Mouse (Mus musculus) gastrocnemius, postnatal 4 days (tissue): ENCODE measurements around the gene Phactr3. TPM values are rescaled to one million over a fixed set of nuclear protein-coding genes. Genes with fewer than 3 reads are reported as not detected.
A peak's percentile ranks its signal among the peaks of the same experiment; 100 is the strongest.
"Not testable (repeated sequence)": the region's sequence is repeated elsewhere in the genome, so short reads cannot be mapped to it uniquely, and the experiment has no call there.

Experiments
- DNase-seq, 2 experiments: peaks; one replicate each; pipeline ENCODE4 v3.0.0; 2021 to 2022; ENCODE audit warnings: low spot score in 2 of 2, mixed read lengths in 2 of 2
- total RNA-seq, 2 experiments: library from RNA; stranded (reverse); gene quantifications; 2 replicates each; pipeline ENCODE4 v1.2.3; 2021

The Phactr3 gene
- total RNA-seq, 2 experiments from 2014 or later, result 0.17 to 0.29 TPM

DNA sequence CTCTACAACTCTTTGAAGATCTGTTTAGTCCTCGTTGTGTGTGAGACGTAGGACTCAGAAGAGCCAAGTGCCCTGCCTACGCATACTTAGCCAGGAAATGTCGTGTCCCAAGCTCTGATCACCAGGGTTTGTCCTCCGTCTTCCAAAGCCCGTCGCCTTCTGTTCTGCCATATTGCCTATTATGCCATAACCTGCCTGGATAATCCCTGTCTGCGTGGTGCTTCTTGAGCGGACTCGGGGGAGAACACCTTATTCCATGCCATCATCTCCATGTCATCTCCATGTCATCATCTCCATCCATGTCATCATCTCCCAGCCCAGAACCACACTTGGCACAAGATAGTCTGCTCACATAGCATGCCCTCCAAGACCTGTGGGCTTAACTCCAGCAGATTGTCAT is 207.3 kb downstream of the Phactr3 start:
- no peak for DNase-seq

DNA sequence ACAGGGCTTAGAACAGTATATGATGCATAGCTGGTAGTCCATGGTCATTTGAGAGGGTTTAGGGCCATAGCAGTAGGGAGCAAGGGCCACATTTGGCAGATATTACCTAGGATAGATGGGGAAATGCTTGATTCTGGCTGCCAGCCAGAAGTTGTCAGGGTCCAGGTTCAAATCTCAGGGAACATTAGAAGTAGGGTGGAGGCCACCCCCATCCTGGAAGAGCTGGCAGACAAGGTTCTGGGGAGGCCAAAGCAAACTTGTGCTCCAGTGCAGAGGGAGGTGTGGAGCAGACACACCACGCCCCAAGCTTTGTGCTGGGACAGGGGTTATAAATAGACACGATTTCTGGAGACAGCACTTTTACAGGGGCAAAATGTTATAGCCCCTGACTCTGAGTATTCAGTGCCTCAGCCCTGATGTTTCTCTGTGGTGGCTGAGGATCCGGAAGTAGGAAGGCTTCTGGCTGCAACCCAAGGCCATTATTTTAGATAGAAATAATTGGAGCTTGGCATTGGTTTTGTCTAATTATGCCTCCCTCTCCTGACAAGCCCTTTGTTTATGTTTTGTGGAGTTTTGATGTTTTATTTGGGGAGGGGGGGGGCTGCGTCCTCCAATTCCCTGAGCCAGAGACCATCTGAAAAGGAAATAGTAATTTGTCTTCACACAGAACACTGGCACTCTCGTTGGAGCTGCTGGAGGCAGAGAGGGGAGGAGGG is 208.1 kb downstream of the Phactr3 start:
- DNase-seq, result peak in 1 of 2 experiments; percentile 4

DNA sequence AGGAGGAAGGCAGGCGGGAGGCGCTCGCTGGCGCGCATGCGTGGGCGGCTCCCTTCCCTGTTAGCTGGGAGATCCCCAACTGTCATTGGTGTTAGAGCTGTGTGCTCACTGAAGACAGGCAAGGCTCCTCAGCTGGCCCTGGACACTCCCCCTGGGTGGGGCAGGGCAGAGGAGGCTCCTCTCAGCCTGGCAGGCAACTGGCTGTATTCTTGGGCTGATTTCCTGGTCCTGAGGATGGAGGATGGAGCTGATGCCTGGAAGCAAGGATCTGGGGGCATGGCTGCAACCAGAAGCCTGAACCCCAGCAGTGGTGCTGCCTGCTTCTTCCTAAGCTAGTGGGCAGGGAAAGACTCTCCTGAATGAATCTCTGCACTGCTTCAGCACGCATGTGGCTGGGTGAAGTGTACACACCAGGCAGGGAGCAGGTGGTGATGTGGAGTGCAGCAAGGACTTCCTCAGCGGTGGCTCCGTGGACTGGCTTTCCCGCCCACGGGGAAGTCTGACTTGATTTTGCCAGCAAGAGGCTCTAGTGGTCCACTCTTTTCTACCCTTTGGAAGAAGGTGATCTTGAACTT is 208.8 kb downstream of the Phactr3 start:
- peak in 1 of 2 experiments; percentile 24 for DNase-seq

DNA sequence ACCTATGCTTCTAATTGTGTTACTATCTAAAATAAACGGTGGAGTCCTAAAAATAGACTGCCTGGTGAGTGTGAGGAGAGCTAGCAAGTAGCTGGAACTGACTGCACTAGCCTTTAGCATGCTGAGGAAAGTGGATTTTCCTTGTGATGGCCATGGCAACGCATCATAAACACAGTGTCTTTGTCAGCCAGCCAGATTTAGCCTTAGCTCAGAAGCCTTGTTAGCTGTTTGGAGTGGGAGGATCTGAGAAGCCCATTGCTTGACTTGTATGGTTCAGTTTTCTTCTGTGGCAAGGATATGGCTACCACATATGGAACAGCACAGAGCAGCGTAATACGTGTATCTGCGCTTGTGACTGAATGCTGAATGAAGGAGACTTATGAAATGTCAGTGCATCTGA is 210.8 kb downstream of the Phactr3 start:
- DNase-seq, result no peak

- DNase-seq, result no peak
These were observed 211.2 kb downstream of the Phactr3 start for GRCm38 (mm10) chr2:178329986-178330385.

GRCm38 (mm10) chr2:178337878-178338277 is 219.1 kb downstream of the Phactr3 start:
- DNase-seq, result no peak

DNA sequence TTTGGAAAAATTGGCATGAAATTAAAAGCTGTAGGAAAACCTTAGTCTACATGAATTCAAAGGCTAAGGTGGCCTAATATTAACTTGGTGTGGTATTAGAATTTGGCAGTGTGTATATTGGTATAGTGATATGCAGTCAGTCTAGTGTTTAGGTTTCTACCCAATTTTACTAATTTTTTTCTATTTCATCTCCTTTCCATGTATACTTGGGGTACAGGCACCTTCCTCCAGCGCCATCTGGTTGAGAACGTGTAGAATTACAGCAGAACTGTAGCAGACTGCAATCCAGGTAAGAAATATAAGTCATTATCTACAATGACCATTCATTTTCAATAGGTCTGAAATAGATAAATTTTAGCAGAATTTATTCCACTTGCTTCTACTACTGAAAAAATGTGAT is 220.3 kb downstream of the Phactr3 start:
- no peak for DNase-seq

DNA sequence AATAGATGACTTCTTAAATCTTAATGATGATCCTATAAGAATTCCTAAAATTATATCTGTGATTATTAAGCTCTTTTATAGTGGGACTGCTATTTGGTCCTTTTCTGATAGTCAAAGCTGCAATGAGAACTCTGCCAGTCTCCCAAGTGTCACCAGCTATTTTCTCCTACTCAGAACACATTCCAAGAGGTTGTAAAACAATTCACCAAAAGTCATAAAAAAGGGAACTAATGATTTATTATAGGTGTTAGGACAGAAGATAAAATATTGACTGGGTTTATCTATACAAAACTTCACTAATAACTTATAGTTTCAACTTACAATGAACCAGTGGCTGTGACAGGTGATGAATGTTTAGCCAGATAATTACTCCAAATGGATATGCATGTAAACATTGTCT is 223.3 kb downstream of the Phactr3 start:
- not testable (repeated sequence) for DNase-seq

DNA sequence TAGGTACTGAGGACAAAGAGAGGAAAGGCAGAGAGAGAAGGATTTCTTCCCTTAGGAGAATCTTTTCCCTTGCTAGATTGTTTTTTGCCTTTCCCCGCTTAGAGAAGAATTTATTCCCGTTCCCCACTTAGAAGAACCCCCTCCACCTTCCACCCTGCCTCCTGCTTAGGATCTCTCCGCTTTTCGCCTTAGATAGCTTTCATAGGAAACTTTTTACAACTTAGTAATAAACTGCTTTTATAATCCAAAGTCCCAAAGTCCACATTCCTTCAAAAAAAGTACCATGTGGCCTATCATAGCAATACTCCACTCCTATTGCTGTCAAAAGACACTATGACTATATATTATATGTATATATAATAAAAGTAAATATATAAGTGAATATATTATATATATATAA is 223.8 kb downstream of the Phactr3 start:
- DNase-seq, result no peak

Other genes starting within 250 kb of the Phactr3 start
- gene Gm14327, start 221.9 kb upstream of the Phactr3 start, total RNA-seq, result 1 to 10 TPM; 1.7 to 2.3 TPM
- gene Zfp972, start 193.4 kb upstream of the Phactr3 start, total RNA-seq, result 1 to 10 TPM; 1.6 to 1.7 TPM
- 10 to 100 TPM; 24.5 to 27.1 TPM for gene Gm14326, start 161.7 kb upstream of the Phactr3 start, total RNA-seq
- 10 to 100 TPM; 18.6 to 22.1 TPM for gene Zfp971, start 95.7 kb upstream of the Phactr3 start, total RNA-seq
- gene Zfp931, start 40.5 kb upstream of the Phactr3 start, total RNA-seq, result 10 to 100 TPM in 1 of 2 experiments, 1 to 10 TPM in 1; 8.4 to 11.4 TPM